Mouse (Mus musculus) heart, adult 2 months (tissue): Measurements from ENCODE around the gene Gm973.

ENCODE experiments used
- CTCF ChIP-seq: fragments of 200-600 bp; IDR thresholded peaks from 2 replicates; pipeline ENCODE4 v1.8.1; 2022; ENCODE audit warnings: antibody characterized with exemption, mild to moderate bottlenecking, moderate library complexity
- EP300 ChIP-seq: fragments of 200-500 bp; IDR thresholded peaks from 2 replicates; pipeline ENCODE4 v1.6.1; 2011; ENCODE audit warnings: low read depth, low read length, control low read depth; ENCODE audit not compliant: insufficient read depth
- POLR2A ChIP-seq: fragments of 200-500 bp; IDR thresholded peaks from 2 replicates; pipeline ENCODE4 v1.6.1; 2011; ENCODE audit warnings: mild to moderate bottlenecking, low read depth, low read length, control low read depth; ENCODE audit not compliant: insufficient read depth

GRCm38 (mm10) chr1:59636349-59636748 lies 120.3 kb downstream of the Gm973 start:
- TF ChIP-seq CTCF, result no peak
- TF ChIP-seq EP300, result no peak
- no peak for TF ChIP-seq POLR2A
